Mouse (Mus musculus): ENCODE measurements around the gene 6030445D17Rik. TPM values are rescaled to one million over a fixed set of nuclear protein-coding genes. Genes with fewer than 3 reads are reported as not detected.

The 6030445D17Rik gene
- polyA plus RNA-seq, 1 experiment, result 1.1 TPM

DNA sequence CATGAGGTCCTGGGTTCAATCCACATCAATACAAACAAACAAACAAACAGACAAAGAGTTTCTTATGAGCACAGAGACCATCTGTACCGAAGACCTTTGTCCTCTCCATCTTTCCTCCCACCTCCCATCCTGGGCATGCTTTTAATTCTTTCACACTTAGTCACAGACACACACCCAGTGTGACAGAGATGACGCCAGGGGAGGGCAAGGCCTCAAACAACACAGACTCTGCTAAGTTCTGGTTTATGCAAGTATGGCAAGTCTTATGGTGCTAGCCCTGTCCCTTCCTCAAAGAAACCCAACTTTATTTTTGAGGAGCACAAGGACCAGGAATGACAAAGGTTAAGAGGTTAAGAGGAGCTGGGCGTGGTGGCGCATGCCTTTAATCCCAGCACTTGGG lies 11.8 kb upstream of the 6030445D17Rik start:
- peak overlapping the region; percentile 91 for H3K27ac ChIP-seq (ENCODE audit: insufficient read depth, low read depth, low read length)
- H3K36me3 ChIP-seq (ENCODE audit: control insufficient read depth, insufficient read depth, low read length), result no peaks in the 10 kb centered on the region
- 73% methylated on average over 4 of the region's 4 CpGs for WGBS
- TF ChIP-seq CTCF (IDR thresholded peaks at IDR 0.05; ENCODE audit: extremely low read depth, insufficient read length, insufficient replicate concordance, low read depth, low read length) (no peak), POLR2A (IDR thresholded peaks at IDR 0.05; ENCODE audit: low read depth, low read length) (no peak)
- no peak overlapping the region for H3K4me3 ChIP-seq (ENCODE audit: low read depth, low read length)
- H3K4me1 ChIP-seq (ENCODE audit: control insufficient read depth, insufficient read depth, insufficient read length, low read length), result peaks cover 28% of the 10 kb centered on the region; the same call in 1 of the 2 replicates
- H3K27me3 ChIP-seq (ENCODE audit: control insufficient read depth, insufficient read depth, low read length), result no peaks in the 10 kb centered on the region

GRCm38 (mm10) chr4:136451564-136451963 lies 10.5 kb upstream of the 6030445D17Rik start:
- H3K4me1 ChIP-seq (ENCODE audit: control insufficient read depth, insufficient read depth, insufficient read length, low read length), result peaks cover 24% of the 10 kb centered on the region; the same call in 1 of the 2 replicates
- TF ChIP-seq POLR2A (IDR thresholded peaks at IDR 0.05; ENCODE audit: low read depth, low read length), result no peak
- no peak for TF ChIP-seq CTCF (IDR thresholded peaks at IDR 0.05; ENCODE audit: extremely low read depth, insufficient read length, insufficient replicate concordance, low read depth, low read length)
- H3K27me3 ChIP-seq (ENCODE audit: control insufficient read depth, insufficient read depth, low read length), result no peaks in the 10 kb centered on the region
- WGBS, result 5% methylated on average over 6 of the region's 6 CpGs
- H3K4me3 ChIP-seq (ENCODE audit: low read depth, low read length), result no peak overlapping the region
- H3K36me3 ChIP-seq (ENCODE audit: control insufficient read depth, insufficient read depth, low read length), result no peaks in the 10 kb centered on the region
- peak overlapping the region; percentile 94 for H3K27ac ChIP-seq (ENCODE audit: insufficient read depth, low read depth, low read length)

GRCm38 (mm10) chr4:136452286-136452685 lies 9.8 kb upstream of the 6030445D17Rik start:
- peak overlapping the region; percentile 94 for H3K27ac ChIP-seq (ENCODE audit: insufficient read depth, low read depth, low read length)
- no peaks in the 10 kb centered on the region for H3K36me3 ChIP-seq (ENCODE audit: control insufficient read depth, insufficient read depth, low read length)
- peaks cover 24% of the 10 kb centered on the region; the same call in 1 of the 2 replicates for H3K4me1 ChIP-seq (ENCODE audit: control insufficient read depth, insufficient read depth, insufficient read length, low read length)
- H3K27me3 ChIP-seq (ENCODE audit: control insufficient read depth, insufficient read depth, low read length), result no peaks in the 10 kb centered on the region
- no peak overlapping the region for H3K4me3 ChIP-seq (ENCODE audit: low read depth, low read length)
- no peak for TF ChIP-seq POLR2A (IDR thresholded peaks at IDR 0.05; ENCODE audit: low read depth, low read length)
- TF ChIP-seq CTCF (IDR thresholded peaks at IDR 0.05; ENCODE audit: extremely low read depth, insufficient read length, insufficient replicate concordance, low read depth, low read length), result no peak
- WGBS, result 58% methylated on average over 3 of the region's 3 CpGs

DNA sequence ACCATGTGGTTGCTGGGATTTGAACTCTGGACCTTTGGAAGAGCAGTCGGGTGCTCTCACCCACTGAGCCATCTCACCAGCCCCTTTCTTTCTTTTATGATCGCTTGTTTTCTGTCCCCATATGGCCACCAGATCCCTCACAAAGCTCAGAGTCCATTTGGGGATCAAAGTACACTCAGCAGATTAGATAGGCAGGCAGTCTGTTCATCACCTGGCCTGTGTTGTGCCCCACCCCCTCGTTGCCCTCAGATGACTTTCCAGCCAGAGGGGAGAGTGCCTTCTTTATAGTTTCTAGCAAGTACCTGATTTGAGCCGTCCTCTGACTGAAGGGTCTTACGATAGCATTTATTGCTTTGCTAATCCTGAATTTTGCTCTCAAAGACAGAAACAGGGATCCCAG lies 9.3 kb upstream of the 6030445D17Rik start:
- peak overlapping the region; percentile 86 for H3K27ac ChIP-seq (ENCODE audit: insufficient read depth, low read depth, low read length)
- 30% methylated on average over 5 of the region's 5 CpGs for WGBS
- H3K27me3 ChIP-seq (ENCODE audit: control insufficient read depth, insufficient read depth, low read length), result no peaks in the 10 kb centered on the region

DNA sequence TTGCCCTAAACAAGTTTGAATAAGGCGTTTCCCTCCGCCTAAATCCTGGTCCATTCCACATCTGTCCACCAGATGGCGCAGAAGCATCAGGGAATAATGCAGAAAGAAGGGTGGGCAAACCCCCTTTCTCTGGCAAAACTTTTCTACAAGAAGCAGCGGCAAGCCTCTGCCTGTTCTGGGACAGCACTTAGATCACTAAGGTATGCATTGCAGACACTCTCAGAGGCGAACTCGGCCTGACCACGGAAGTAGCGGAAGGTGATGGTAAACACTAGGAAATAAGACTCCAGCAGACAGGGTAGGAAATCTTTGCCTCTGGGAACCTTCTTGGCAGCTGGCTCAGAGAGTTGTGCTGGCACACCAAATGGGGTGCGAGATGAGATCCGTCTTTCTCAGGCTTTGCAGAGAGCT lies 7.2 kb upstream of the 6030445D17Rik start:
- Histone ChIP-seq H3K27me3 (ENCODE audit: control insufficient read depth, insufficient read depth, low read length) (no peaks in the 10 kb centered on the region), H3K27ac (ENCODE audit: insufficient read depth, low read depth, low read length) (no peak overlapping the region), H3K36me3 (ENCODE audit: control insufficient read depth, insufficient read depth, low read length) (no peaks in the 10 kb centered on the region), H3K4me3 (ENCODE audit: low read depth, low read length) (peak overlapping the region; percentile 44), H3K4me1 (ENCODE audit: control insufficient read depth, insufficient read depth, insufficient read length, low read length) (peaks cover 24% of the 10 kb centered on the region; the same call in 1 of the 2 replicates)
- WGBS, result 8% methylated on average over 10 of the region's 10 CpGs
- no peak for TF ChIP-seq POLR2A (IDR thresholded peaks at IDR 0.05; ENCODE audit: low read depth, low read length)
- TF ChIP-seq CTCF (IDR thresholded peaks at IDR 0.05; ENCODE audit: extremely low read depth, insufficient read length, insufficient replicate concordance, low read depth, low read length), result peak; percentile 97; the same call in 1 of the 2 replicates

More for the DNA sequence above, 9.3 kb upstream of the 6030445D17Rik start:
- no peak overlapping the region for H3K4me3 ChIP-seq (ENCODE audit: low read depth, low read length)
- no peaks in the 10 kb centered on the region for H3K36me3 ChIP-seq (ENCODE audit: control insufficient read depth, insufficient read depth, low read length)
- H3K4me1 ChIP-seq (ENCODE audit: control insufficient read depth, insufficient read depth, insufficient read length, low read length), result peaks cover 24% of the 10 kb centered on the region; the same call in 1 of the 2 replicates
- no peak for TF ChIP-seq CTCF (IDR thresholded peaks at IDR 0.05; ENCODE audit: extremely low read depth, insufficient read length, insufficient replicate concordance, low read depth, low read length)

GRCm38 (mm10) chr4:136456516-136457218 lies 5.4 kb upstream of the 6030445D17Rik start:
- TF ChIP-seq CTCF (IDR thresholded peaks at IDR 0.05; ENCODE audit: extremely low read depth, insufficient read length, insufficient replicate concordance, low read depth, low read length), result no peak
- TF ChIP-seq POLR2A (IDR thresholded peaks at IDR 0.05; ENCODE audit: low read depth, low read length), result no peak
- no peaks in the 10 kb centered on the region for H3K36me3 ChIP-seq (ENCODE audit: control insufficient read depth, insufficient read depth, low read length)
- WGBS, result 89% methylated on average over 6 of the region's 6 CpGs
- peaks cover 22% of the 10 kb centered on the region; the same call in 1 of the 2 replicates for H3K4me1 ChIP-seq (ENCODE audit: control insufficient read depth, insufficient read depth, insufficient read length, low read length)
- H3K27me3 ChIP-seq (ENCODE audit: control insufficient read depth, insufficient read depth, low read length), result no peaks in the 10 kb centered on the region
- no peak overlapping the region for H3K27ac ChIP-seq (ENCODE audit: insufficient read depth, low read depth, low read length)
- no peak overlapping the region for H3K4me3 ChIP-seq (ENCODE audit: low read depth, low read length)

DNA sequence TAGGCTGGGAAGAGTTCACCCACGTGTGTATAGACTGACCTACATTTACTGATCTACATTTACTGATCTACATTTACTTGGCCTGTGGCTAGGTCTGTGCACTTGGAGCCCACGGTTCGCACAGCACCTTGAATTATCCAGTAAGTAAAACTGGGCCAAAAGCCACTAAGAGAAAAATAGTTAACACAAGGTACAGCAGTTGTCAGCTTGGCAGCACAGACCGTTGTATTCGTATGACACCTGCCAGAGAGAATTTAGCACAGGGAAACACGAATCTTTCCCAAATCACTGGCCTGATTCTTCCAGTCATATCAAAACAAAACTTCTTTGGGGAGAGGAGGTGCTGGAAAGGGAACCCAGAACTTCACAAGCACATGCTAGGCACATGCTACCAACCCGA lies 3.8 kb upstream of the 6030445D17Rik start:
- no peak overlapping the region for H3K4me3 ChIP-seq (ENCODE audit: low read depth, low read length)
- no peaks in the 10 kb centered on the region for H3K36me3 ChIP-seq (ENCODE audit: control insufficient read depth, insufficient read depth, low read length)
- peaks cover 17% of the 10 kb centered on the region; the same call in 1 of the 2 replicates for H3K4me1 ChIP-seq (ENCODE audit: control insufficient read depth, insufficient read depth, insufficient read length, low read length)
- H3K27me3 ChIP-seq (ENCODE audit: control insufficient read depth, insufficient read depth, low read length), result no peaks in the 10 kb centered on the region
- TF ChIP-seq POLR2A (IDR thresholded peaks at IDR 0.05; ENCODE audit: low read depth, low read length), result no peak
- TF ChIP-seq CTCF (IDR thresholded peaks at IDR 0.05; ENCODE audit: extremely low read depth, insufficient read length, insufficient replicate concordance, low read depth, low read length), result no peak
- H3K27ac ChIP-seq (ENCODE audit: insufficient read depth, low read depth, low read length), result no peak overlapping the region
- 85% methylated on average over 7 of the region's 7 CpGs for WGBS

Data from small intestine, adult 2 months (tissue).